Mouse (Mus musculus): ENCODE measurements around the gene Krt72. TPM values are rescaled to one million over a fixed set of nuclear protein-coding genes. Genes with fewer than 3 reads are reported as not detected.

Krt72 gene
- polyA plus RNA-seq, 1 experiment: not detected

DNA sequence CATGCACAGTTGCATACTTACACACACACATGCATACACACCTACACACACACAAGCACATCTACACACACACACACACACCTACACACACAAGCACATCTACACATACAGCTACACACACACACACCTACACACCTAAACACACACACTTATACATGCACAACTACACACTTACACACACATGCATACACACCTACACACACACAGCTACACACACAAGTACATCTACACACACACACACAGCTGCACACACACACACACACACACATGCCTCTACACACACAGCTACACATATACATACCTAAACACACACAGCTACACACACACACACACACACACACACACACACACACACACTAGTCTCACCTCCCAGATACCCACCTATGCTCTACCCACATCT, 55.6 kb downstream of the Krt72 start:
- Histone ChIP-seq H3K4me1 (ENCODE audit: control insufficient read depth, insufficient read depth, insufficient read length, low read length) (no peaks in the 10 kb centered on the region), H3K27ac (replicated peaks; ENCODE audit: low read depth, low read length) (no peak overlapping the region), H3K4me3 (ENCODE audit: insufficient read depth, low read depth, low read length) (no peak overlapping the region)

Other genes starting within 250 kb of the Krt72 start
- gene Krt82, start 235.8 kb downstream of the Krt72 start, polyA plus RNA-seq (2012; ENCODE audit: insufficient read depth, insufficient read length, missing spikeins): not detected in 2 replicates
- gene Krt90, start 223.5 kb downstream of the Krt72 start, polyA plus RNA-seq (2012; ENCODE audit: insufficient read depth, insufficient read length, missing spikeins): not detected in 2 replicates
- gene Krt75, start 212.6 kb downstream of the Krt72 start, polyA plus RNA-seq (2012; ENCODE audit: insufficient read depth, insufficient read length, missing spikeins): not detected in 2 replicates
- gene Gm5414, start 158.3 kb downstream of the Krt72 start, polyA plus RNA-seq (2012; ENCODE audit: insufficient read depth, insufficient read length, missing spikeins): not detected in 2 replicates
- gene Gm5478, start 139.1 kb downstream of the Krt72 start, polyA plus RNA-seq (2012; ENCODE audit: insufficient read depth, insufficient read length, missing spikeins): not detected in 2 replicates
- not detected in 2 replicates for gene Krt6b, start 106.2 kb downstream of the Krt72 start, polyA plus RNA-seq (2012; ENCODE audit: insufficient read depth, insufficient read length, missing spikeins)
- gene Krt6a, start 92.2 kb downstream of the Krt72 start, polyA plus RNA-seq (2012; ENCODE audit: insufficient read depth, insufficient read length, missing spikeins): not detected in 2 replicates
- gene Krt5, start 73.6 kb downstream of the Krt72 start, polyA plus RNA-seq (2012; ENCODE audit: insufficient read depth, insufficient read length, missing spikeins): 0.48 and 1.7 TPM in 2 replicates
- not detected in 2 replicates for gene Krt71, start 43.4 kb downstream of the Krt72 start, polyA plus RNA-seq (2012; ENCODE audit: insufficient read depth, insufficient read length, missing spikeins)
- gene Krt73, start 15.9 kb upstream of the Krt72 start, polyA plus RNA-seq (2012; ENCODE audit: insufficient read depth, insufficient read length, missing spikeins): not detected in 2 replicates
- gene Krt2, start 31.7 kb upstream of the Krt72 start, polyA plus RNA-seq (2012; ENCODE audit: insufficient read depth, insufficient read length, missing spikeins): not detected in 2 replicates
- 0.63 TPM in 1 of 2 replicates, not detected in the other for gene Krt1, start 64.3 kb upstream of the Krt72 start, polyA plus RNA-seq (2012; ENCODE audit: insufficient read depth, insufficient read length, missing spikeins)
- gene Krt77, start 83.2 kb upstream of the Krt72 start, polyA plus RNA-seq (2012; ENCODE audit: insufficient read depth, insufficient read length, missing spikeins): 1.1 and 2.2 TPM in 2 replicates
- gene Krt76, start 106.5 kb upstream of the Krt72 start, polyA plus RNA-seq (2012; ENCODE audit: insufficient read depth, insufficient read length, missing spikeins): not detected in 2 replicates
- gene Krt4, start 138.3 kb upstream of the Krt72 start, polyA plus RNA-seq (2012; ENCODE audit: insufficient read depth, insufficient read length, missing spikeins): not detected in 2 replicates
- 15.1 and 19.0 TPM in 2 replicates for gene Krt79, start 153.9 kb upstream of the Krt72 start, polyA plus RNA-seq (2012; ENCODE audit: insufficient read depth, insufficient read length, missing spikeins)
- gene Krt78, start 167.8 kb upstream of the Krt72 start, polyA plus RNA-seq (2012; ENCODE audit: insufficient read depth, insufficient read length, missing spikeins): not detected in 2 replicates
- not detected in 2 replicates for gene Krt8, start 218.0 kb upstream of the Krt72 start, polyA plus RNA-seq (2012; ENCODE audit: insufficient read depth, insufficient read length, missing spikeins)
- gene Krt18, start 241.7 kb upstream of the Krt72 start, polyA plus RNA-seq (2012; ENCODE audit: insufficient read depth, insufficient read length, missing spikeins): not detected in 2 replicates

Data from brown adipose tissue, adult 24 weeks (tissue).